Mouse (Mus musculus): ENCODE measurements around the gene Ubl3. TPM values are rescaled to one million over a fixed set of nuclear protein-coding genes. Genes with fewer than 3 reads are reported as not detected.

Ubl3 gene
- polyA plus RNA-seq, 1 experiment = 202 TPM

- 72% methylated on average over 20 of the region's 20 CpGs for WGBS
- no peaks in the 10 kb centered on the region for H3K4me1 ChIP-seq (ENCODE audit: control insufficient read depth, insufficient read depth, low read length)
- H3K27ac ChIP-seq (ENCODE audit: insufficient read depth, low read length) = no peak overlapping the region
- H3K4me3 ChIP-seq (replicated peaks; ENCODE audit: insufficient read depth, low read depth, low read length) = no peak overlapping the region
- TF ChIP-seq POLR2A (IDR thresholded peaks at IDR 0.05; ENCODE audit: borderline replicate concordance, insufficient read depth, low read length) (no peak), CTCF (IDR thresholded peaks at IDR 0.05; ENCODE audit: borderline replicate concordance, insufficient read depth, low read depth, low read length) (no peak)
- H3K27me3 ChIP-seq (ENCODE audit: control insufficient read depth, insufficient read depth, low read length) = no peaks in the 10 kb centered on the region
- no peak for DNase-seq
Observed at GRCm38 (mm10) chr5:148590603-148591447, 38.2 kb upstream of the Ubl3 start.

DNA sequence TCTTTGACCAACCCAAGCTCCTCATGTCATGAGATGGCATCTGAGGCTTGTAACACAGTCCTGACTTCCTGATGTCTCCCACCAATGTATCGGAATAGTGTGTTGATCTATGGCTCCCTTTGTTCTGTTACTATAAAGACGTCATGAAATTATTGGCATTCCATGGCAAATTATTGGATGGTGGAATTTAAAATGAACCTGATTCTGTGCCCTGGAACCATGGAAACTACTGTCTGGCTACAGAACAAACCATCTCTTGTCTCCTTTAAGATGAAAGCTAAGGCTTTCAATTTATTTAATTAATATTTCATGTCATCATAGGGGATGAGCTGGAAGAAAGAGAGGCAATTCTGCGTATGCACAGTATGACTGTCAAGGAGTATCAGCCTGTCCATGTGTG is 36.4 kb upstream of the Ubl3 start:
- WGBS = 55% methylated on average over 3 of the region's 3 CpGs
- no peak for DNase-seq
- H3K27ac ChIP-seq (ENCODE audit: insufficient read depth, low read length) = no peak overlapping the region
- no peak for TF ChIP-seq POLR2A (IDR thresholded peaks at IDR 0.05; ENCODE audit: borderline replicate concordance, insufficient read depth, low read length)
- no peak for TF ChIP-seq CTCF (IDR thresholded peaks at IDR 0.05; ENCODE audit: borderline replicate concordance, insufficient read depth, low read depth, low read length)
- H3K4me1 ChIP-seq (ENCODE audit: control insufficient read depth, insufficient read depth, low read length) = no peaks in the 10 kb centered on the region
- H3K4me3 ChIP-seq (replicated peaks; ENCODE audit: insufficient read depth, low read depth, low read length) = no peak overlapping the region
- H3K27me3 ChIP-seq (ENCODE audit: control insufficient read depth, insufficient read depth, low read length) = no peaks in the 10 kb centered on the region

- 46% methylated on average over 6 of the region's 6 CpGs for WGBS
- no peak for DNase-seq
- Histone ChIP-seq H3K27me3 (ENCODE audit: control insufficient read depth, insufficient read depth, low read length) (no peaks in the 10 kb centered on the region), H3K4me1 (ENCODE audit: control insufficient read depth, insufficient read depth, low read length) (no peaks in the 10 kb centered on the region), H3K27ac (ENCODE audit: insufficient read depth, low read length) (no peak overlapping the region), H3K4me3 (replicated peaks; ENCODE audit: insufficient read depth, low read depth, low read length) (no peak overlapping the region)
- no peak for TF ChIP-seq POLR2A (IDR thresholded peaks at IDR 0.05; ENCODE audit: borderline replicate concordance, insufficient read depth, low read length)
- no peak for TF ChIP-seq CTCF (IDR thresholded peaks at IDR 0.05; ENCODE audit: borderline replicate concordance, insufficient read depth, low read depth, low read length)
Observed at GRCm38 (mm10) chr5:148588142-148588650, 35.6 kb upstream of the Ubl3 start.

- Histone ChIP-seq H3K4me3 (replicated peaks; ENCODE audit: insufficient read depth, low read depth, low read length) (no peak overlapping the region), H3K27me3 (ENCODE audit: control insufficient read depth, insufficient read depth, low read length) (no peaks in the 10 kb centered on the region), H3K4me1 (ENCODE audit: control insufficient read depth, insufficient read depth, low read length) (no peaks in the 10 kb centered on the region), H3K27ac (ENCODE audit: insufficient read depth, low read length) (no peak overlapping the region)
- 92% methylated on average over 13 of the region's 13 CpGs for WGBS
- TF ChIP-seq POLR2A (IDR thresholded peaks at IDR 0.05; ENCODE audit: borderline replicate concordance, insufficient read depth, low read length) (no peak), CTCF (IDR thresholded peaks at IDR 0.05; ENCODE audit: borderline replicate concordance, insufficient read depth, low read depth, low read length) (no peak)
- DNase-seq = no peak
Observed at GRCm38 (mm10) chr5:148580388-148580985, 27.9 kb upstream of the Ubl3 start.

- DNase-seq = no peak
- Histone ChIP-seq H3K4me1 (ENCODE audit: control insufficient read depth, insufficient read depth, low read length) (no peaks in the 10 kb centered on the region), H3K27ac (ENCODE audit: insufficient read depth, low read length) (no peak overlapping the region), H3K4me3 (replicated peaks; ENCODE audit: insufficient read depth, low read depth, low read length) (no peak overlapping the region), H3K27me3 (ENCODE audit: control insufficient read depth, insufficient read depth, low read length) (no peaks in the 10 kb centered on the region)
- WGBS = 91% methylated on average over 2 of the region's 2 CpGs
- TF ChIP-seq CTCF (IDR thresholded peaks at IDR 0.05; ENCODE audit: borderline replicate concordance, insufficient read depth, low read depth, low read length) (no peak), POLR2A (IDR thresholded peaks at IDR 0.05; ENCODE audit: borderline replicate concordance, insufficient read depth, low read length) (no peak)
Observed at GRCm38 (mm10) chr5:148579156-148579555, 26.6 kb upstream of the Ubl3 start.

DNA sequence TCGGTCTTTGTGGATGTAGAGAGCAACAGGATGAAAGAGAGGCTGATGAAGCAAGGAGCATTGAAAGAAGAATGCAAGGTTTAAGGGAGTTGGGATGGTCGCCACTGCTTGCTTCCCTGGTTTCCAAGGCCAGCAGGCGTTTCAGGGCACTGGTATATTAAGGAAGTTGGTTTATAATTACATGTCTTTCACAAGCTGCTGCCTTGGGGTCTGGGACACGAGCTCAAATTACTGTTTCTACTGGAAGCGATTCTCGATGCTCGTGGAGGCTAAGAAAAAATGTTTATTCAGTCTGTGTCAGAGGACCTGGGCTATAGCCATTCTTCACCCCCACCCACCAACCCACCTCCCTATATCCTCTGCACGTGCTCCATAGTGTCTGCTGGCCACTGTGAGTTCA is 25.8 kb upstream of the Ubl3 start:
- H3K4me3 ChIP-seq (replicated peaks; ENCODE audit: insufficient read depth, low read depth, low read length) = no peak overlapping the region
- H3K27me3 ChIP-seq (ENCODE audit: control insufficient read depth, insufficient read depth, low read length) = no peaks in the 10 kb centered on the region
- 82% methylated on average over 8 of the region's 8 CpGs for WGBS
- no peak overlapping the region for H3K27ac ChIP-seq (ENCODE audit: insufficient read depth, low read length)
- no peak for DNase-seq
- H3K4me1 ChIP-seq (ENCODE audit: control insufficient read depth, insufficient read depth, low read length) = no peaks in the 10 kb centered on the region
- TF ChIP-seq CTCF (IDR thresholded peaks at IDR 0.05; ENCODE audit: borderline replicate concordance, insufficient read depth, low read depth, low read length) (no peak), POLR2A (IDR thresholded peaks at IDR 0.05; ENCODE audit: borderline replicate concordance, insufficient read depth, low read length) (no peak)

GRCm38 (mm10) chr5:148577278-148577677 is 24.7 kb upstream of the Ubl3 start:
- no peak for TF ChIP-seq POLR2A (IDR thresholded peaks at IDR 0.05; ENCODE audit: borderline replicate concordance, insufficient read depth, low read length)
- no peak for TF ChIP-seq CTCF (IDR thresholded peaks at IDR 0.05; ENCODE audit: borderline replicate concordance, insufficient read depth, low read depth, low read length)
- Histone ChIP-seq H3K27ac (ENCODE audit: insufficient read depth, low read length) (no peak overlapping the region), H3K27me3 (ENCODE audit: control insufficient read depth, insufficient read depth, low read length) (no peaks in the 10 kb centered on the region), H3K4me1 (ENCODE audit: control insufficient read depth, insufficient read depth, low read length) (no peaks in the 10 kb centered on the region), H3K4me3 (replicated peaks; ENCODE audit: insufficient read depth, low read depth, low read length) (no peak overlapping the region)
- DNase-seq = no peak
- WGBS = 83% methylated on average over 9 of the region's 9 CpGs

- WGBS = 69% methylated on average over 5 of the region's 5 CpGs
- TF ChIP-seq POLR2A (IDR thresholded peaks at IDR 0.05; ENCODE audit: borderline replicate concordance, insufficient read depth, low read length) = no peak
- TF ChIP-seq CTCF (IDR thresholded peaks at IDR 0.05; ENCODE audit: borderline replicate concordance, insufficient read depth, low read depth, low read length) = no peak
- Histone ChIP-seq H3K27ac (ENCODE audit: insufficient read depth, low read length) (no peak overlapping the region), H3K4me1 (ENCODE audit: control insufficient read depth, insufficient read depth, low read length) (no peaks in the 10 kb centered on the region), H3K4me3 (replicated peaks; ENCODE audit: insufficient read depth, low read depth, low read length) (no peak overlapping the region), H3K27me3 (ENCODE audit: control insufficient read depth, insufficient read depth, low read length) (no peaks in the 10 kb centered on the region)
- no peak for DNase-seq
Observed at GRCm38 (mm10) chr5:148575163-148575562, 22.6 kb upstream of the Ubl3 start.

Data from cerebellum, adult 2 months (tissue).